Mouse (Mus musculus): ENCODE measurements around the gene Mrps26. TPM values are rescaled to one million over a fixed set of nuclear protein-coding genes. Genes with fewer than 3 reads are reported as not detected.

Mrps26 gene
- polyA plus RNA-seq, 1 experiment: 46.3 TPM

- no peaks in the 10 kb centered on the region for H3K4me1 ChIP-seq (ENCODE audit: control insufficient read depth, insufficient read depth, low read length)
- 64% methylated on average over 3 of the region's 3 CpGs for WGBS
- H3K4me3 ChIP-seq (replicated peaks; ENCODE audit: extremely low read depth, low read depth, low read length): no peak overlapping the region
- TF ChIP-seq POLR2A (IDR thresholded peaks at IDR 0.05; ENCODE audit: borderline replicate concordance, extremely low read depth, low read depth, low read length) (no peak), CTCF (IDR thresholded peaks at IDR 0.05; ENCODE audit: insufficient read depth, low read length) (no peak)
- DNase-seq: no peak
Observed at GRCm38 (mm10) chr2:130536890-130537289, 26.7 kb upstream of the Mrps26 start.

GRCm38 (mm10) chr2:130538876-130539546, 24.5 kb upstream of the Mrps26 start:
- DNase-seq: no peak
- no peak overlapping the region for H3K4me3 ChIP-seq (replicated peaks; ENCODE audit: extremely low read depth, low read depth, low read length)
- TF ChIP-seq POLR2A (IDR thresholded peaks at IDR 0.05; ENCODE audit: borderline replicate concordance, extremely low read depth, low read depth, low read length) (no peak), CTCF (IDR thresholded peaks at IDR 0.05; ENCODE audit: insufficient read depth, low read length) (no peak)
- H3K4me1 ChIP-seq (ENCODE audit: control insufficient read depth, insufficient read depth, low read length): no peaks in the 10 kb centered on the region
- WGBS: 87% methylated on average over 8 of the region's 8 CpGs

- Histone ChIP-seq H3K4me1 (ENCODE audit: control insufficient read depth, insufficient read depth, low read length) (no peaks in the 10 kb centered on the region), H3K4me3 (replicated peaks; ENCODE audit: extremely low read depth, low read depth, low read length) (no peak overlapping the region)
- TF ChIP-seq CTCF (IDR thresholded peaks at IDR 0.05; ENCODE audit: insufficient read depth, low read length) (no peak), POLR2A (IDR thresholded peaks at IDR 0.05; ENCODE audit: borderline replicate concordance, extremely low read depth, low read depth, low read length) (no peak)
- 66% methylated on average over 9 of the region's 9 CpGs for WGBS
- DNase-seq: no peak
Observed at GRCm38 (mm10) chr2:130540266-130540665, 23.3 kb upstream of the Mrps26 start.

- 80% methylated on average over 8 of the region's 8 CpGs for WGBS
- Histone ChIP-seq H3K4me1 (ENCODE audit: control insufficient read depth, insufficient read depth, low read length) (no peaks in the 10 kb centered on the region), H3K4me3 (replicated peaks; ENCODE audit: extremely low read depth, low read depth, low read length) (no peak overlapping the region)
- TF ChIP-seq POLR2A (IDR thresholded peaks at IDR 0.05; ENCODE audit: borderline replicate concordance, extremely low read depth, low read depth, low read length) (no peak), CTCF (IDR thresholded peaks at IDR 0.05; ENCODE audit: insufficient read depth, low read length) (no peak)
- DNase-seq: no peak
Observed at GRCm38 (mm10) chr2:130546957-130547356, 16.6 kb upstream of the Mrps26 start.

GRCm38 (mm10) chr2:130554841-130555240, 8.7 kb upstream of the Mrps26 start:
- no peak for TF ChIP-seq CTCF (IDR thresholded peaks at IDR 0.05; ENCODE audit: insufficient read depth, low read length)
- no peaks in the 10 kb centered on the region for H3K4me1 ChIP-seq (ENCODE audit: control insufficient read depth, insufficient read depth, low read length)
- H3K4me3 ChIP-seq (replicated peaks; ENCODE audit: extremely low read depth, low read depth, low read length): no peak overlapping the region
- WGBS: 84% methylated on average over 7 of the region's 7 CpGs
- DNase-seq: no peak

GRCm38 (mm10) chr2:130556292-130556691, 7.2 kb upstream of the Mrps26 start:
- TF ChIP-seq CTCF (IDR thresholded peaks at IDR 0.05; ENCODE audit: insufficient read depth, low read length) (no peak), POLR2A (IDR thresholded peaks at IDR 0.05; ENCODE audit: borderline replicate concordance, extremely low read depth, low read depth, low read length) (no peak)
- Histone ChIP-seq H3K4me1 (ENCODE audit: control insufficient read depth, insufficient read depth, low read length) (no peaks in the 10 kb centered on the region), H3K4me3 (replicated peaks; ENCODE audit: extremely low read depth, low read depth, low read length) (no peak overlapping the region)
- DNase-seq: no peak
- WGBS: 88% methylated on average over 1 of the region's 1 CpGs

GRCm38 (mm10) chr2:130557462-130557861, 6.1 kb upstream of the Mrps26 start:
- H3K4me3 ChIP-seq (replicated peaks; ENCODE audit: extremely low read depth, low read depth, low read length): no peak overlapping the region
- TF ChIP-seq POLR2A (IDR thresholded peaks at IDR 0.05; ENCODE audit: borderline replicate concordance, extremely low read depth, low read depth, low read length) (no peak), CTCF (IDR thresholded peaks at IDR 0.05; ENCODE audit: insufficient read depth, low read length) (no peak)
- WGBS: 97% methylated on average over 2 of the region's 2 CpGs

GRCm38 (mm10) chr2:130558015-130558414, 5.5 kb upstream of the Mrps26 start:
- no peak overlapping the region for H3K4me3 ChIP-seq (replicated peaks; ENCODE audit: extremely low read depth, low read depth, low read length)
- DNase-seq: no peak
- TF ChIP-seq CTCF (IDR thresholded peaks at IDR 0.05; ENCODE audit: insufficient read depth, low read length) (no peak), POLR2A (IDR thresholded peaks at IDR 0.05; ENCODE audit: borderline replicate concordance, extremely low read depth, low read depth, low read length) (no peak)
- no peaks in the 10 kb centered on the region for H3K4me1 ChIP-seq (ENCODE audit: control insufficient read depth, insufficient read depth, low read length)
- WGBS: 83% methylated on average over 2 of the region's 2 CpGs

More at GRCm38 (mm10) chr2:130557462-130557861, 6.1 kb upstream of the Mrps26 start:
- no peak for DNase-seq
- H3K4me1 ChIP-seq (ENCODE audit: control insufficient read depth, insufficient read depth, low read length): no peaks in the 10 kb centered on the region

- no peak for DNase-seq
- Histone ChIP-seq H3K4me3 (replicated peaks; ENCODE audit: extremely low read depth, low read depth, low read length) (peak overlapping the region; percentile 94), H3K4me1 (ENCODE audit: control insufficient read depth, insufficient read depth, low read length) (peaks cover 5% of the 10 kb centered on the region)
- WGBS: under 1% methylated on average over 23 of the region's 23 CpGs
- TF ChIP-seq CTCF (IDR thresholded peaks at IDR 0.05; ENCODE audit: insufficient read depth, low read length): no peak
- no peak for TF ChIP-seq POLR2A (IDR thresholded peaks at IDR 0.05; ENCODE audit: borderline replicate concordance, extremely low read depth, low read depth, low read length)
Observed at GRCm38 (mm10) chr2:130564063-130564462, 521 bp downstream of the Mrps26 start.

- no peak for DNase-seq
- no peak overlapping the region for H3K4me3 ChIP-seq (replicated peaks; ENCODE audit: extremely low read depth, low read depth, low read length)
- TF ChIP-seq CTCF (IDR thresholded peaks at IDR 0.05; ENCODE audit: insufficient read depth, low read length) (no peak), POLR2A (IDR thresholded peaks at IDR 0.05; ENCODE audit: borderline replicate concordance, extremely low read depth, low read depth, low read length) (no peak)
Observed at GRCm38 (mm10) chr2:130564983-130565382, 1.4 kb downstream of the Mrps26 start.

More at GRCm38 (mm10) chr2:130564983-130565382, 1.4 kb downstream of the Mrps26 start:
- H3K4me1 ChIP-seq (ENCODE audit: control insufficient read depth, insufficient read depth, low read length): peaks cover 5% of the 10 kb centered on the region
- 79% methylated on average over 8 of the region's 8 CpGs for WGBS

All from lung, adult 2 months (tissue).